Mouse (Mus musculus) large intestine, adult 2 months (tissue): ENCODE data around the gene Tshz2. TPM values are rescaled to one million over a fixed set of nuclear protein-coding genes. Genes with fewer than 3 reads are reported as not detected.

ENCODE experiments used
- DNase-seq: peaks from one replicate; pipeline ENCODE4 v3.0.0-alpha.2; 2012; ENCODE audit warnings: low read depth, low spot score
- WGBS: fragments of 180-500 bp; shearing (Covaris S2); methylation state at CpG from one replicate; pipeline ENCODE4 v1.1.7; 2018; 5-methylcytosine and 5-hydroxymethylcytosine counted together
- polyA plus RNA-seq: library from polyadenylated mRNA; depleted of rRNA; stranded (reverse); fragments of >200 nt; gene quantifications from 2 replicates; pipeline ENCODE4 v1.2.3, GENCODE M21; 2012; rRNA removed

Gene Tshz2
- polyA plus RNA-seq, 1 experiment = 5.9 TPM

GRCm38 (mm10) chr2:170104396-170104795 is 471.6 kb downstream of the Tshz2 start:
- WGBS = 84% methylated on average over 6 of the region's 6 CpGs

GRCm38 (mm10) chr2:170106000-170106399 is 473.2 kb downstream of the Tshz2 start:
- WGBS = 65% methylated on average over 9 of the region's 9 CpGs
- no peak for DNase-seq

More at GRCm38 (mm10) chr2:170104396-170104795, 471.6 kb downstream of the Tshz2 start:
- no peak for DNase-seq

GRCm38 (mm10) chr2:170107791-170108190 is 475.0 kb downstream of the Tshz2 start:
- 77% methylated on average over 3 of the region's 3 CpGs for WGBS

GRCm38 (mm10) chr2:170109528-170109927 is 476.7 kb downstream of the Tshz2 start:
- 34% methylated on average over 5 of the region's 5 CpGs for WGBS
- DNase-seq = no peak

More at GRCm38 (mm10) chr2:170107791-170108190, 475.0 kb downstream of the Tshz2 start:
- DNase-seq = no peak

- 32% methylated on average over 8 of the region's 8 CpGs for WGBS
These were observed 477.5 kb downstream of the Tshz2 start for GRCm38 (mm10) chr2:170110306-170110705.

GRCm38 (mm10) chr2:170116704-170117281 is 484.0 kb downstream of the Tshz2 start:
- WGBS = 29% methylated on average over 4 of the region's 4 CpGs
- DNase-seq = no peak

More at GRCm38 (mm10) chr2:170110306-170110705, 477.5 kb downstream of the Tshz2 start:
- no peak for DNase-seq

- WGBS = 74% methylated on average over 19 of the region's 19 CpGs
- DNase-seq = no peak
These were observed 487.6 kb downstream of the Tshz2 start for GRCm38 (mm10) chr2:170120139-170121027.

Other genes starting within 250 kb of the Tshz2 start
- not detected in 2 replicates for gene Gm11011, start 45.3 kb upstream of the Tshz2 start, polyA plus RNA-seq